Mouse (Mus musculus) lung, postnatal 0 days (tissue): ENCODE results near the gene Atrip. TPM values are rescaled to one million over a fixed set of nuclear protein-coding genes. Genes with fewer than 3 reads are reported as not detected.

Experiments used
- ATAC-seq: fragments of 200-750 bp; cut with Nextera tagmentation; 2 replicates; pipeline ENCODE4 v1.8.0; 2017; ENCODE audit warnings: moderate library complexity
- DNase-seq: peaks from one replicate; pipeline ENCODE4 v3.0.0-alpha.2; 2016; ENCODE audit warnings: low spot score
- H3K27ac ChIP-seq: fragments of 300-500 bp; sonication (generic); 2 replicates; pipeline ENCODE4 v1.5.1; 2014; ENCODE audit warnings: antibody characterized with exemption, mild to moderate bottlenecking, low read length, mixed read lengths
- H3K27me3 ChIP-seq: fragments of 300-500 bp; sonication (generic); replicated peaks from 2 replicates; pipeline ENCODE4 v1.6.1; 2014; ENCODE audit warnings: low read length, mixed read lengths; ENCODE audit not compliant: insufficient read depth
- H3K36me3 ChIP-seq: fragments of 300-500 bp; sonication (generic); 2 replicates; pipeline ENCODE4 v1.6.1; 2014; ENCODE audit warnings: low read length, mixed read lengths; ENCODE audit not compliant: insufficient read depth
- H3K4me1 ChIP-seq: fragments of 300-500 bp; sonication (generic); 2 replicates; pipeline ENCODE4 v1.6.1; 2014; ENCODE audit warnings: antibody characterized with exemption, low read depth, low read length, mixed read lengths; ENCODE audit not compliant: insufficient read depth
- H3K4me2 ChIP-seq: fragments of 300-500 bp; sonication (generic); replicated peaks from 2 replicates; pipeline ENCODE4 v1.6.1; 2014; ENCODE audit warnings: low read depth, mild to moderate bottlenecking, low read length, moderate library complexity, mixed read lengths
- H3K4me3 ChIP-seq: fragments of 300-500 bp; sonication (generic); 2 replicates; pipeline ENCODE4 v1.5.1; 2014; ENCODE audit warnings: low read depth, low read length
- H3K9ac ChIP-seq: fragments of 300-500 bp; sonication (generic); replicated peaks from 2 replicates; pipeline ENCODE4 v1.6.1; 2014; ENCODE audit warnings: low read depth, mild to moderate bottlenecking
- H3K9me3 ChIP-seq: fragments of 300-500 bp; sonication (generic); 2 replicates; pipeline ENCODE4 v1.6.1; 2016; ENCODE audit warnings: low read length, mixed read lengths
- CTCF ChIP-seq: IDR thresholded peaks from 2 replicates; pipeline ENCODE4 v1.5.1; 2016; ENCODE audit warnings: antibody characterized with exemption, mild to moderate bottlenecking
- EP300 ChIP-seq: IDR thresholded peaks from 2 replicates; pipeline ENCODE4 v1.6.1; 2016; ENCODE audit warnings: antibody characterized with exemption, mild to moderate bottlenecking, control low read depth
- WGBS: fragments of 180-500 bp; shearing (Covaris S2); extraction: QIAGEN DNeasy Blood & Tissue Kit; methylation state at CpG from one replicate; pipeline ENCODE4 v1.1.7; 2014; 5-methylcytosine and 5-hydroxymethylcytosine counted together
- polyA plus RNA-seq: library from polyadenylated mRNA; unstranded; fragments of >200 nt; fragmentation: Nextera tagmentation; extraction: Ambion mirVana; gene quantifications from 2 replicates; pipeline ENCODE4 v1.2.1, GENCODE M21; 2015

Gene Atrip
- polyA plus RNA-seq, 1 experiment from 2014 or later, result 11.4 TPM

DNA sequence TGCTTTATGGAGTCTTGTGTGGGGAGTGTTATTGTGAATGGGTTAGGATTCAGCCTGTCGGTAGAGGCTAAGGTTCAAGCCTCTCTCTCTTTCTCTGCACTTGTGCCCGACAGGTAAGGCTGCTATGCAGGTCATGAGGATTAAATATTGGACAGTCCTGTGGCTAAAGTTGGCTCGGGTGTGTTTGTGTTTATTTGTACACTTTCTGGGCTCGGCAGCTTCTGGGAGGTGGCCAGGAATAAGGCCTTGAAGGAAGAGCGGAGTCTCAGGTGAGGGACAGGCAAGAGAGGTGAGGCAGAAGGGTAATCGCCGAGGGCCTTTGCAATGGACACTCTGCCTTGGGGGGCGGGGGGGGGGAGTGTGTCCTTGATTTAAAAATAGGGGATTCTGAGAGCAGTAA lies 33.7 kb downstream of the Atrip start:
- no peaks in the 10 kb centered on the region for H3K9me3 ChIP-seq
- TF ChIP-seq CTCF (no peak), EP300 (no peak)
- 0 out of 2 replicates have a peak overlapping the region, but pooled peaks have one; percentile 12 for H3K9ac ChIP-seq
- H3K27ac ChIP-seq, result peak overlapping the region; percentile 95
- DNase-seq (no peak), ATAC-seq (no peak)
- H3K4me3 ChIP-seq, result peak overlapping the region; percentile 82
- H3K36me3 ChIP-seq, result no peaks in the 10 kb centered on the region
- peak overlapping the region; percentile 78 for H3K4me2 ChIP-seq
- H3K27me3 ChIP-seq, result no peaks in the 10 kb centered on the region
- 42% methylated on average over 8 of the region's 8 CpGs for WGBS
- peaks cover 18% of the 10 kb centered on the region; the same call in 1 of the 2 replicates for H3K4me1 ChIP-seq

GRCm38 (mm10) chr9:109039681-109040080 lies 34.2 kb downstream of the Atrip start:
- H3K9ac ChIP-seq, result 0 out of 2 replicates have a peak overlapping the region, but pooled peaks have one; percentile 20
- TF ChIP-seq CTCF (no peak), EP300 (no peak)
- H3K4me2 ChIP-seq, result peak overlapping the region; percentile 78
- H3K27ac ChIP-seq, result peak overlapping the region; percentile 95; the same call in 1 of the 2 replicates
- no peaks in the 10 kb centered on the region for H3K27me3 ChIP-seq
- ATAC-seq (no peak), DNase-seq (no peak)
- H3K4me1 ChIP-seq, result peaks cover 18% of the 10 kb centered on the region; the same call in 1 of the 2 replicates
- WGBS, result 57% methylated on average over 4 of the region's 4 CpGs
- no peaks in the 10 kb centered on the region for H3K36me3 ChIP-seq
- H3K4me3 ChIP-seq, result peak overlapping the region; percentile 82
- no peaks in the 10 kb centered on the region for H3K9me3 ChIP-seq

GRCm38 (mm10) chr9:109038901-109039364 lies 35.0 kb downstream of the Atrip start:
- Histone ChIP-seq H3K27me3 (no peaks in the 10 kb centered on the region), H3K4me2 (peak overlapping the region; percentile 78), H3K27ac (peak overlapping the region; percentile 95), H3K36me3 (no peaks in the 10 kb centered on the region), H3K4me1 (peaks cover 18% of the 10 kb centered on the region; the same call in 1 of the 2 replicates), H3K9ac (peak overlapping the region; percentile 81), H3K4me3 (peak overlapping the region; percentile 82), H3K9me3 (no peaks in the 10 kb centered on the region)
- TF ChIP-seq EP300 (peak; percentile 54), CTCF (peak; percentile 22)
- WGBS, result 13% methylated on average over 8 of the region's 8 CpGs
- ATAC-seq (peak; percentile 78), DNase-seq (peak; percentile 82)

DNA sequence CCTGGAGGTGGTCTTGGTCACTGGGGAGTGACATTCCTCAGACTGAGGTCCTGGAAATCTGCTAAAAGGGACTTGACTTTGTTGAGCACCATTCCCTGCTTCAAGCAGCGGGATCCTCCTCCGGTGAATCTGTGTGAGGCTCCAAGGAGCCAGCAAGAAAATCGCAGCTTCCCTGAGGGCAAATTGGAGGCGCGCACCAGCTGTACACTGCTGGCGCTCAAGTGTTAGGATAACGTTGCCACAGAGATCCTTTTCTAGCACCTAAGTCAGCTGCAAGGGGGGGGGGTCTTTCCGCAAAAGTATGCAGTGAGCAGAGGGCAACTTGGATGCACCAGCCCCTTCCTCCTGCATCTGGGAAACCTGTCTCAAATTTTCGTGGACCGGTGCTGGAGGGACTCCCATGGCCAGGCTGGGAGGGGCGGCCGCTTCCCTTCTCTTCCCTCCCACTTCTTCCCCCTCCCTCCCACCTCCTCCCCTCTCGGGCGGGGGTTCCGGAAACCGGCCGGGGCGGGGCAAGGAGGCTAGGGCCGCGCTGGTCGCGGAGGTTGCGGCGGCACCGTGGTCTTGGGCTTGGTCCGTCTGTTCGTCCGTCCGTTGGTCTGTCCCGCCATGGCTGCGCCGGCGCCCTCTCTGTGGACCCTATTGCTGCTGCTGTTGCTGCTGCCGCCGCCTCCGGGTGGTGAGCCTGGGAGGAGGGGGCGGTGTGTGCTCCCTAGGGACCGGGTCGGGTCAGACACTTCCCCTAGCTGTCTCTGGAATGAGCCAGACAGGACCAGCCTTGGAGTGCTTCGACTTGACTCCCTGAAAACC lies 35.6 kb downstream of the Atrip start, which contains the start of gene Shisa5:
Gene Shisa5, plus strand, starts transcription at position 480 of the 810 bp plus-strand sequence.
- Histone ChIP-seq H3K27me3 (no peaks in the 10 kb centered on the region), H3K4me1 (peaks cover 18% of the 10 kb centered on the region; the same call in 1 of the 2 replicates), H3K36me3 (no peaks in the 10 kb centered on the region), H3K4me3 (peak within 1 kb of the TSS; percentile 82), H3K9me3 (no peaks in the 10 kb centered on the region), H3K27ac (peak within 1 kb of the TSS; percentile 95), H3K4me2 (peak within 1 kb of the TSS; percentile 78), H3K9ac (peak within 1 kb of the TSS; percentile 81)
- ATAC-seq (peak; percentile 88), DNase-seq (peak; percentile 91)
- WGBS, result 3% methylated on average over 30 of the region's 40 CpGs
- TF ChIP-seq CTCF (no peak), EP300 (no peak)

DNA sequence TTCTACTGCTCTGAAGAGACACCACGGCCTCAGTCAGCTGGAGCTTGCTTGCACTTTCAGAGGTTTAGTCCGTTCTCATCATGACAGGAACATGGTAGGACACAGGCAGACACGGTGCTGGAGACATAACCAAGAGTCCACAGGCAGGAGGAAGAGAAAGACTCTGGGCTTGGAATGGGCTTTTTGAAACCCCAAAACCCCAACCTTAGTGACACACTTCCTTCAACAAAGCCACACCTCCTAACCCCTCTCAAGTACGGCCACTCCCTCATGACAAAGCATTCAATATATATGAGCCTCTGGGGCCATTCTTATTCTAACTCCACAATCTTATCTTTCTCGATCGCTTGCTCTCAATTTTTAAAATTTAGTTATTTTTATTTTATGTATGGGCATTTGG lies 41.5 kb downstream of the Atrip start:
- DNase-seq (no peak), ATAC-seq (no peak)
- Histone ChIP-seq H3K27ac (no peak overlapping the region), H3K4me3 (no peak overlapping the region), H3K9ac (no peak overlapping the region), H3K36me3 (no peaks in the 10 kb centered on the region), H3K27me3 (no peaks in the 10 kb centered on the region), H3K4me2 (no peak overlapping the region), H3K4me1 (no peaks in the 10 kb centered on the region), H3K9me3 (no peaks in the 10 kb centered on the region)
- TF ChIP-seq EP300 (no peak), CTCF (no peak)
- 83% methylated on average over 6 of the region's 6 CpGs for WGBS

DNA sequence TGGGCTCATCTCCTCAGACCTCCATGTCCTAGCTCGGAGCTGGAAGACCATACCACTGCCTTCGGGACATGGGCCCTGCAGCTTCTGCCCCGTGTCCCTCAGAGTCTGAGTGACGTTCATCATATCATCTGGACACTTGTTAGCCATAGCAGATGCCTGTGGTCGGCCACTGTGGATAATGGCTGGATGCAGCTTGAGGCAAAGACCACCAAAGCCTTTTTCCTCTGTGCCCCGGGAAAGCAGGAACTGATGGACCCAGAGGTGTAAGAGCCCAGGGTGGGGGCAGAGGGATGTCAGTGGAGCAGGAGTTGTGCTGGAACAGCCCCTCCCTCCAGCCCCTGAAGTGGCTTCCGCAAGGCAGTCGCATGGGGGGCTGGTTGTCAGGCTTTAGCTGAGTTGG lies 42.2 kb downstream of the Atrip start:
- H3K9me3 ChIP-seq, result no peaks in the 10 kb centered on the region
- no peak for TF ChIP-seq CTCF
- TF ChIP-seq EP300, result no peak
- WGBS, result 78% methylated on average over 8 of the region's 8 CpGs
- no peak overlapping the region for H3K9ac ChIP-seq
- H3K36me3 ChIP-seq, result no peaks in the 10 kb centered on the region
- no peaks in the 10 kb centered on the region for H3K27me3 ChIP-seq
- H3K4me2 ChIP-seq, result no peak overlapping the region
- DNase-seq (no peak), ATAC-seq (no peak)
- H3K4me3 ChIP-seq, result no peak overlapping the region
- H3K27ac ChIP-seq, result no peak overlapping the region
- H3K4me1 ChIP-seq, result no peaks in the 10 kb centered on the region
